ENCODE assay signal across 8 mouse cellular contexts in genomic region chr2:33642650-33643458, GRCm38 (mm10). TPM values are rescaled to one million over a fixed set of nuclear protein-coding genes. Genes with fewer than 3 reads are reported as not detected.
A peak's percentile ranks its signal among the peaks of the same experiment; 100 is the strongest.
DNase-seq lines count a peak whose midpoint lies in the region; ATAC-seq and TF ChIP-seq lines count a peak whose summit lies in the region.

No protein-coding gene starts in this region.

- WGBS in cerebellum, adult 2 months = 6% methylated on average over 42 of the region's 42 CpGs
- 2% methylated on average over 42 of the region's 42 CpGs for WGBS in forebrain, postnatal 0 days
- 5% methylated on average over 42 of the region's 42 CpGs for WGBS in lung, adult 2 months

- intact Hi-C loops in heart, postnatal 36 days (cut with DNase I) = loop anchor here (1.0 to 2.0 kb wide), 3 partner anchors 74 to 156 kb away; no protein-coding TSS in a partner anchor

- no peak overlapping the region for H3K4me3 ChIP-seq in cerebellum, adult 2 months (replicated peaks; ENCODE audit: insufficient read depth, low read depth, low read length)
- 0 out of 2 replicates have a peak overlapping the region, but pooled peaks have one; percentile 2 for H3K4me3 ChIP-seq in forebrain, postnatal 0 days (ENCODE audit: low read depth, low read length)
- H3K4me3 ChIP-seq in lung, adult 2 months (replicated peaks; ENCODE audit: extremely low read depth, low read depth, low read length) = no peak overlapping the region

- DNase-seq in ES-CJ7 (ENCODE audit: low read depth, low spot score) = peak; percentile 75
- DNase-seq in cerebellum, adult 2 months = peak; percentile 74 to 79
- peak; percentile 81 for DNase-seq in forebrain, postnatal 0 days
- DNase-seq in heart, postnatal 36 days = peak; percentile 79 to 80
- DNase-seq in layer of hippocampus, adult 18-20 months (ENCODE audit: low spot score in 2 of 2) = peak; percentile 56 to 78
- peak; percentile 75 for DNase-seq in lung, adult 2 months
- DNase-seq in ovary, adult 18-20 months (ENCODE audit: low spot score) = peak; percentile 45
- peak; percentile 70 for DNase-seq in thymus, postnatal 0 days (ENCODE audit: low spot score)

- TF ChIP-seq CTCF in cerebellum, adult 2 months (IDR thresholded peaks at IDR 0.05; ENCODE audit: borderline replicate concordance, insufficient read depth, low read depth, low read length) = peak; percentile 83
- TF ChIP-seq CTCF in forebrain, postnatal 0 days (IDR thresholded peaks at IDR 0.05; ENCODE audit: low read depth) = peak; percentile 86
- peak; percentile 83 for TF ChIP-seq CTCF in lung, adult 2 months (IDR thresholded peaks at IDR 0.05; ENCODE audit: insufficient read depth, low read length)

- H3K4me1 ChIP-seq in cerebellum, adult 2 months (ENCODE audit: control insufficient read depth, insufficient read depth, low read length) = no peaks in the 10 kb centered on the region
- H3K4me1 ChIP-seq in forebrain, postnatal 0 days (ENCODE audit: insufficient read depth) = no peaks in the 10 kb centered on the region
- H3K4me1 ChIP-seq in lung, adult 2 months (ENCODE audit: control insufficient read depth, insufficient read depth, low read length) = peaks cover 3% of the 10 kb centered on the region

- no peaks in the 10 kb centered on the region for H3K9me3 ChIP-seq in forebrain, postnatal 0 days (ENCODE audit: low read length)

- no peak overlapping the region for H3K27ac ChIP-seq in cerebellum, adult 2 months (ENCODE audit: insufficient read depth, low read length)
- H3K27ac ChIP-seq in forebrain, postnatal 0 days (ENCODE audit: low read depth, low read length) = no peak overlapping the region

- no peak overlapping the region for H3K4me2 ChIP-seq in forebrain, postnatal 0 days (ENCODE audit: low read depth)

- H3K27me3 ChIP-seq in cerebellum, adult 2 months (ENCODE audit: control insufficient read depth, insufficient read depth, low read length) = peaks cover 18% of the 10 kb centered on the region; the same call in 1 of the 2 replicates
- peaks cover 94% of the 10 kb centered on the region for H3K27me3 ChIP-seq in forebrain, postnatal 0 days (ENCODE audit: insufficient read depth, low read length)

- TF ChIP-seq POLR2A in cerebellum, adult 2 months (IDR thresholded peaks at IDR 0.05; ENCODE audit: borderline replicate concordance, insufficient read depth, low read length) = no peak
- TF ChIP-seq POLR2A in lung, adult 2 months (IDR thresholded peaks at IDR 0.05; ENCODE audit: borderline replicate concordance, extremely low read depth, low read depth, low read length) = no peak

- ATAC-seq in forebrain, postnatal 0 days = peak; percentile 68

- H3K36me3 ChIP-seq in forebrain, postnatal 0 days (ENCODE audit: insufficient read depth) = no peaks in the 10 kb centered on the region

- H3K9ac ChIP-seq in forebrain, postnatal 0 days = no peak overlapping the region

RNA-seq across cellular contexts. Expression of gene Lmx1b, which starts 2.5 kb away (rescaled TPM):
- polyA plus RNA-seq in cerebellum, adult 2 months (2012; rRNA removed) = 0.84 and 0.93 TPM in 2 replicates
- total RNA-seq in forebrain, postnatal 0 days (2014; rRNA removed) = 0.54 and 2.0 TPM in 2 replicates
- 0.05 and 0.24 TPM in 2 replicates for polyA plus RNA-seq in forebrain, postnatal 0 days (2015; fragmentation: Nextera tagmentation; extraction: Ambion mirVana)
- total RNA-seq in heart, postnatal 36 days (2021) = under 1 TPM; 0.05 to 0.08 TPM
- under 1 TPM; 0.30 to 0.53 TPM for total RNA-seq in layer of hippocampus, adult 18-20 months (2021)
- polyA plus RNA-seq in lung, adult 2 months (2012; rRNA removed) = 0.16 and 0.31 TPM in 2 replicates
- polyA plus RNA-seq in thymus, postnatal 0 days (2015; fragmentation: Nextera tagmentation; extraction: Ambion mirVana) = 0.05 TPM in 1 of 2 replicates, not detected in the other
